Mouse (Mus musculus): ENCODE measurements around the gene Gm15114.
"Not testable (repeated sequence)": the region's sequence is repeated elsewhere in the genome, so short reads cannot be mapped to it uniquely, and the experiment has no call there.

Gm15114 gene

DNA sequence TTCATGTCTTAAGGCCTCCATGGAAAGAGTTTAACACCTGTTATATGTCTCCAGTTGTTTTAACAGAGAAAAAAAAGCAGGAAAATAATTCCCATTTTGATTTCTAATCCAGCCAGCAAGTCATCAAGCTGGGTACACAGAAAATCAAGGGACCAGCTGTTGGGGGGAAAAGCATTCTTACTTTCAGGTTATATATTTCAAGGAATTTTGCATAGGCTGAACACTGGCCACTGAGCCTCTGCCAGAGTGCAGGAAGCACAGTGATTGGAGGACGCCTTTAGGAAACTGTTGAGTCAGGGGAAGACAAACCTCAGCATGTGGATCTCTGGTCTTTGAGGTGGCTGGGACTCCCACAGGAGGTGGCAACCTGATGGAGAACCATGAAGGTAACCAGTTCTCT, at the start of gene Gm15114:
TSS of gene Gm15114 (plus strand) at position 301 of the 400 bp plus-strand sequence.
- DNase-seq = not testable (repeated sequence)

Data from thymus, adult 18-20 months (tissue).